Mouse (Mus musculus): ENCODE data around the gene Dmbx1. TPM values are rescaled to one million over a fixed set of nuclear protein-coding genes. Genes with fewer than 3 reads are reported as not detected.

The Dmbx1 gene
- polyA plus RNA-seq, 1 experiment: 1.3 TPM

GRCm38 (mm10) chr4:115904375-115904774, 35.4 kb downstream of the Dmbx1 start:
- DNase-seq: no peak
- Histone ChIP-seq H3K27ac (ENCODE audit: insufficient read depth, low read length) (no peak overlapping the region), H3K4me3 (replicated peaks; ENCODE audit: insufficient read depth, low read depth, low read length) (no peak overlapping the region), H3K27me3 (ENCODE audit: control insufficient read depth, insufficient read depth, low read length) (no peaks in the 10 kb centered on the region; the same call in 1 of the 2 replicates), H3K4me1 (ENCODE audit: control insufficient read depth, insufficient read depth, low read length) (no peaks in the 10 kb centered on the region)
- no peak for TF ChIP-seq POLR2A (IDR thresholded peaks at IDR 0.05; ENCODE audit: borderline replicate concordance, insufficient read depth, low read length)
- no peak for TF ChIP-seq CTCF (IDR thresholded peaks at IDR 0.05; ENCODE audit: borderline replicate concordance, insufficient read depth, low read depth, low read length)
- WGBS: 55% methylated on average over 12 of the region's 12 CpGs

GRCm38 (mm10) chr4:115902816-115903215, 36.9 kb downstream of the Dmbx1 start:
- TF ChIP-seq POLR2A (IDR thresholded peaks at IDR 0.05; ENCODE audit: borderline replicate concordance, insufficient read depth, low read length) (no peak), CTCF (IDR thresholded peaks at IDR 0.05; ENCODE audit: borderline replicate concordance, insufficient read depth, low read depth, low read length) (peak; percentile 74; the same call in 1 of the 2 replicates)
- H3K27ac ChIP-seq (ENCODE audit: insufficient read depth, low read length): no peak overlapping the region
- 18% methylated on average over 5 of the region's 5 CpGs for WGBS
- no peaks in the 10 kb centered on the region; the same call in 1 of the 2 replicates for H3K27me3 ChIP-seq (ENCODE audit: control insufficient read depth, insufficient read depth, low read length)
- no peak overlapping the region for H3K4me3 ChIP-seq (replicated peaks; ENCODE audit: insufficient read depth, low read depth, low read length)
- DNase-seq: peak; percentile 63 to 78
- H3K4me1 ChIP-seq (ENCODE audit: control insufficient read depth, insufficient read depth, low read length): no peaks in the 10 kb centered on the region

GRCm38 (mm10) chr4:115897901-115898631, 41.7 kb downstream of the Dmbx1 start:
- Histone ChIP-seq H3K27ac (ENCODE audit: insufficient read depth, low read length) (no peak overlapping the region), H3K4me3 (replicated peaks; ENCODE audit: insufficient read depth, low read depth, low read length) (no peak overlapping the region), H3K27me3 (ENCODE audit: control insufficient read depth, insufficient read depth, low read length) (no peaks in the 10 kb centered on the region; the same call in 1 of the 2 replicates), H3K4me1 (ENCODE audit: control insufficient read depth, insufficient read depth, low read length) (no peaks in the 10 kb centered on the region)
- peak in 1 of 2 experiments; percentile 5 for DNase-seq
- 2% methylated on average over 56 of the region's 56 CpGs for WGBS
- TF ChIP-seq POLR2A (IDR thresholded peaks at IDR 0.05; ENCODE audit: borderline replicate concordance, insufficient read depth, low read length) (no peak), CTCF (IDR thresholded peaks at IDR 0.05; ENCODE audit: borderline replicate concordance, insufficient read depth, low read depth, low read length) (no peak)

GRCm38 (mm10) chr4:115894281-115894680, 45.4 kb downstream of the Dmbx1 start:
- H3K4me3 ChIP-seq (replicated peaks; ENCODE audit: insufficient read depth, low read depth, low read length): no peak overlapping the region
- TF ChIP-seq CTCF (IDR thresholded peaks at IDR 0.05; ENCODE audit: borderline replicate concordance, insufficient read depth, low read depth, low read length): no peak
- no peak for TF ChIP-seq POLR2A (IDR thresholded peaks at IDR 0.05; ENCODE audit: borderline replicate concordance, insufficient read depth, low read length)
- no peak overlapping the region for H3K27ac ChIP-seq (ENCODE audit: insufficient read depth, low read length)
- H3K27me3 ChIP-seq (ENCODE audit: control insufficient read depth, insufficient read depth, low read length): no peaks in the 10 kb centered on the region; the same call in 1 of the 2 replicates
- no peaks in the 10 kb centered on the region for H3K4me1 ChIP-seq (ENCODE audit: control insufficient read depth, insufficient read depth, low read length)
- WGBS: 28% methylated on average over 3 of the region's 3 CpGs
- no peak for DNase-seq

GRCm38 (mm10) chr4:115890553-115890952, 49.2 kb downstream of the Dmbx1 start, which contains the start of gene 6430628N08Rik:
TSS of gene 6430628N08Rik (plus strand) at chr4:115890665.
- Histone ChIP-seq H3K27me3 (ENCODE audit: control insufficient read depth, insufficient read depth, low read length) (no peaks in the 10 kb centered on the region; the same call in 1 of the 2 replicates), H3K4me1 (ENCODE audit: control insufficient read depth, insufficient read depth, low read length) (no peaks in the 10 kb centered on the region), H3K4me3 (replicated peaks; ENCODE audit: insufficient read depth, low read depth, low read length) (no peak within 1 kb of the TSS), H3K27ac (ENCODE audit: insufficient read depth, low read length) (no peak within 1 kb of the TSS)
- 2% methylated on average over 31 of the region's 31 CpGs for WGBS
- no peak for TF ChIP-seq CTCF (IDR thresholded peaks at IDR 0.05; ENCODE audit: borderline replicate concordance, insufficient read depth, low read depth, low read length)
- no peak for TF ChIP-seq POLR2A (IDR thresholded peaks at IDR 0.05; ENCODE audit: borderline replicate concordance, insufficient read depth, low read length)
- DNase-seq: no peak

GRCm38 (mm10) chr4:115890066-115890465, 49.7 kb downstream of the Dmbx1 start:
- no peaks in the 10 kb centered on the region for H3K4me1 ChIP-seq (ENCODE audit: control insufficient read depth, insufficient read depth, low read length)
- no peak for DNase-seq
- TF ChIP-seq CTCF (IDR thresholded peaks at IDR 0.05; ENCODE audit: borderline replicate concordance, insufficient read depth, low read depth, low read length): no peak
- WGBS: 14% methylated on average over 6 of the region's 6 CpGs
- H3K27ac ChIP-seq (ENCODE audit: insufficient read depth, low read length): no peak overlapping the region
- no peak overlapping the region for H3K4me3 ChIP-seq (replicated peaks; ENCODE audit: insufficient read depth, low read depth, low read length)
- no peaks in the 10 kb centered on the region; the same call in 1 of the 2 replicates for H3K27me3 ChIP-seq (ENCODE audit: control insufficient read depth, insufficient read depth, low read length)

- H3K27ac ChIP-seq (ENCODE audit: insufficient read depth, low read length): no peak overlapping the region
- no peak overlapping the region for H3K4me3 ChIP-seq (replicated peaks; ENCODE audit: insufficient read depth, low read depth, low read length)
- WGBS: 76% methylated on average over 1 of the region's 1 CpGs
- DNase-seq: no peak
- TF ChIP-seq CTCF (IDR thresholded peaks at IDR 0.05; ENCODE audit: borderline replicate concordance, insufficient read depth, low read depth, low read length): no peak
- no peak for TF ChIP-seq POLR2A (IDR thresholded peaks at IDR 0.05; ENCODE audit: borderline replicate concordance, insufficient read depth, low read length)
- no peaks in the 10 kb centered on the region for H3K4me1 ChIP-seq (ENCODE audit: control insufficient read depth, insufficient read depth, low read length)
- no peaks in the 10 kb centered on the region; the same call in 1 of the 2 replicates for H3K27me3 ChIP-seq (ENCODE audit: control insufficient read depth, insufficient read depth, low read length)
Observed at GRCm38 (mm10) chr4:115886875-115887274, 52.9 kb downstream of the Dmbx1 start.

GRCm38 (mm10) chr4:115885846-115886245, 53.9 kb downstream of the Dmbx1 start:
- Histone ChIP-seq H3K27me3 (ENCODE audit: control insufficient read depth, insufficient read depth, low read length) (no peaks in the 10 kb centered on the region; the same call in 1 of the 2 replicates), H3K27ac (ENCODE audit: insufficient read depth, low read length) (no peak overlapping the region), H3K4me3 (replicated peaks; ENCODE audit: insufficient read depth, low read depth, low read length) (no peak overlapping the region), H3K4me1 (ENCODE audit: control insufficient read depth, insufficient read depth, low read length) (no peaks in the 10 kb centered on the region)
- DNase-seq: no peak
- 61% methylated on average over 3 of the region's 3 CpGs for WGBS
- TF ChIP-seq POLR2A (IDR thresholded peaks at IDR 0.05; ENCODE audit: borderline replicate concordance, insufficient read depth, low read length) (no peak), CTCF (IDR thresholded peaks at IDR 0.05; ENCODE audit: borderline replicate concordance, insufficient read depth, low read depth, low read length) (no peak)

All from cerebellum, adult 2 months (tissue).